18 mouse cellular contexts compared by ENCODE assay signal in the genomic region with DNA sequence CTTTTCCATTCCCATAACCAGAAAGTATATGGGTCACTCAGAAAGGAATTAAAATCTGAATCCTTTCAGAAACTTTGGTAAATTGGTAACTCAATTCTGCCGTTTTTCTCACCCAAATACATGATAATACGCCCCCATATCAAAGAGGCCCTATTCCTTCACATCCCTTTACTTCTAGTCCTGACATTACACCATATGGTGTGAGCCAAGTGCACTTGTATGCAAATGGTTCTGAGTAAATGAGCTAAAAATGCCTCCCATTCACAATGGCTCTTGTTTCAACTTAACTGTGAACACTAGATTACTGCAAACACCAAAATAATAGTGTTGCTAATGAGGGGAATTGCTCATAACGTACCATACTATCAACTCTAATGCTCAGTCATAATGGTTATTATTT.
DNase-seq lines count a peak whose midpoint lies in the region; ATAC-seq and TF ChIP-seq lines count a peak whose summit lies in the region.
"Had no signal": no experiment of that assay in that cellular context is flagged by ENCODE, and none has a peak within 500 bp of the region (broad histone marks: within the 10 kb centered on the region; RNA-seq: fewer than 3 reads in every experiment).

No protein-coding gene starts in this region.

- no peak for TF ChIP-seq CTCF in brain, embryonic 14.5 days (IDR thresholded peaks at IDR 0.05; ENCODE audit: borderline replicate concordance, extremely low read depth, insufficient read depth, insufficient read length)

- no peak for TF ChIP-seq POLR2A in brain, embryonic 14.5 days (IDR thresholded peaks at IDR 0.05; ENCODE audit: borderline replicate concordance, extremely low read depth, insufficient read depth, insufficient read length, poor library complexity, severe bottlenecking)

- no peaks in the 10 kb centered on the region for H3K9me3 ChIP-seq in forebrain, embryonic 14.5 days (replicated peaks; ENCODE audit: control insufficient read depth, low read length)
- H3K9me3 ChIP-seq in forebrain, embryonic 12.5 days: no peaks in the 10 kb centered on the region
- H3K9me3 ChIP-seq in kidney, embryonic 15.5 days (replicated peaks): no peaks in the 10 kb centered on the region
- H3K9me3 ChIP-seq: embryonic facial prominence, embryonic 10.5 days; embryonic facial prominence, embryonic 12.5 days had no signal

- no peaks in the 10 kb centered on the region for H3K27me3 ChIP-seq in forebrain, embryonic 14.5 days (replicated peaks; ENCODE audit: control insufficient read depth, insufficient read depth, low read length)
- no peaks in the 10 kb centered on the region for H3K27me3 ChIP-seq in forebrain, embryonic 12.5 days
- no peaks in the 10 kb centered on the region for H3K27me3 ChIP-seq in kidney, embryonic 15.5 days
- H3K27me3 ChIP-seq: embryonic facial prominence, embryonic 12.5 days had no signal

- WGBS in forebrain, embryonic 14.5 days: 25% methylated on average over 3 of the region's 3 CpGs
- WGBS in forebrain, embryonic 12.5 days: 57% methylated on average over 3 of the region's 3 CpGs
- 82% methylated on average over 3 of the region's 3 CpGs for WGBS in kidney, embryonic 15.5 days

- H3K9ac ChIP-seq in forebrain, embryonic 14.5 days (ENCODE audit: low read length): no peak overlapping the region
- H3K9ac ChIP-seq in forebrain, embryonic 12.5 days: no peak overlapping the region
- H3K9ac ChIP-seq in kidney, embryonic 15.5 days: no peak overlapping the region
- H3K9ac ChIP-seq: embryonic facial prominence, embryonic 12.5 days; forebrain, postnatal 0 days had no signal

- no peak overlapping the region for H3K4me2 ChIP-seq in forebrain, embryonic 14.5 days (ENCODE audit: low read length)
- no peak overlapping the region for H3K4me2 ChIP-seq in forebrain, embryonic 12.5 days
- no peak overlapping the region for H3K4me2 ChIP-seq in kidney, embryonic 15.5 days
- H3K4me2 ChIP-seq: embryonic facial prominence, embryonic 12.5 days had no signal

- DNase-seq in forebrain, embryonic 14.5 days (ENCODE audit: low spot score): peak; percentile 50
- DNase-seq in heart, adult 11 months: peak; percentile 4
- DNase-seq in heart, adult 9 months (ENCODE audit: low spot score in 2 of 2): no peak
- DNase-seq in brain, adult 2 months (ENCODE audit: low read depth, low spot score): peak; percentile 35
- DNase-seq in brain, embryonic 14.5 days (ENCODE audit: low read depth): peak; percentile 59
- DNase-seq: adrenal gland, adult 8-10 months; adrenal gland, postnatal 14 days; adrenal gland, postnatal 36 days; cerebellum, adult 11-12 months; cerebellum, adult 2 months; cerebellum, adult 9-10 months; cerebellum, postnatal 10 days; cerebellum, postnatal 25 days; forebrain, postnatal 0 days had no signal

- no peak overlapping the region for H3K27ac ChIP-seq in forebrain, embryonic 14.5 days (ENCODE audit: low read depth, low read length)
- H3K27ac ChIP-seq in forebrain, embryonic 12.5 days: no peak overlapping the region
- H3K27ac ChIP-seq in kidney, embryonic 15.5 days: no peak overlapping the region
- H3K27ac ChIP-seq: embryonic facial prominence, embryonic 10.5 days; embryonic facial prominence, embryonic 12.5 days had no signal

- ATAC-seq in forebrain, embryonic 14.5 days: peak; percentile 47; the same call in 1 of the 2 replicates
- no peak for ATAC-seq in forebrain, embryonic 12.5 days (ENCODE audit: low FRiP score)
- ATAC-seq in kidney, embryonic 15.5 days (replicated peaks; ENCODE audit: low FRiP score): no peak
- ATAC-seq: forebrain, postnatal 0 days had no signal

- H3K4me1 ChIP-seq in forebrain, embryonic 14.5 days (ENCODE audit: control insufficient read depth, insufficient read depth, low read length): no peaks in the 10 kb centered on the region; the same call in 1 of the 2 replicates
- peaks cover 6% of the 10 kb centered on the region; the same call in 1 of the 2 replicates for H3K4me1 ChIP-seq in forebrain, embryonic 12.5 days
- no peaks in the 10 kb centered on the region for H3K4me1 ChIP-seq in kidney, embryonic 15.5 days
- H3K4me1 ChIP-seq: embryonic facial prominence, embryonic 12.5 days had no signal

- no peaks in the 10 kb centered on the region for H3K36me3 ChIP-seq in forebrain, embryonic 14.5 days (ENCODE audit: control insufficient read depth, insufficient read depth, low read length)
- no peaks in the 10 kb centered on the region for H3K36me3 ChIP-seq in forebrain, embryonic 12.5 days (replicated peaks)
- H3K36me3 ChIP-seq in kidney, embryonic 15.5 days: no peaks in the 10 kb centered on the region
- H3K36me3 ChIP-seq: embryonic facial prominence, embryonic 10.5 days; embryonic facial prominence, embryonic 12.5 days had no signal

- H3K4me3 ChIP-seq in forebrain, embryonic 14.5 days (ENCODE audit: low read depth, low read length): no peak overlapping the region
- no peak overlapping the region for H3K4me3 ChIP-seq in forebrain, embryonic 12.5 days (replicated peaks)
- H3K4me3 ChIP-seq in kidney, embryonic 15.5 days (replicated peaks): no peak overlapping the region
- H3K4me3 ChIP-seq: embryonic facial prominence, embryonic 10.5 days; embryonic facial prominence, embryonic 12.5 days had no signal

Comparison
In these comparisons a context has a peak if more than half of its experiments do, and no peak if none do; other contexts are left out.
1. DNase-seq: peak in forebrain, embryonic 14.5 days (single experiment), heart, adult 11 months (single experiment), brain, adult 2 months (single experiment) and brain, embryonic 14.5 days (single experiment); none in heart, adult 9 months (0 of 2).